Comparison of ENCODE assay signal across 8 mouse cellular contexts in genomic region chr2:117249255-117250000, GRCm38 (mm10). TPM values are rescaled to one million over a fixed set of nuclear protein-coding genes. Genes with fewer than 3 reads are reported as not detected.
DNase-seq lines count a peak whose midpoint lies in the region; ATAC-seq lines count a peak whose summit lies in the region.

Fam98b (plus strand) TSS chr2:117249739.

- no peaks in the 10 kb centered on the region for H3K9me3 ChIP-seq in heart, embryonic 10.5 days
- H3K9me3 ChIP-seq in kidney, embryonic 15.5 days (replicated peaks) = no peaks in the 10 kb centered on the region

- H3K9ac ChIP-seq in kidney, embryonic 15.5 days = peak within 1 kb of the TSS; percentile 92

- peaks cover 1% of the 10 kb centered on the region; the same call in 1 of the 2 replicates for H3K27me3 ChIP-seq in heart, embryonic 10.5 days (ENCODE audit: insufficient read depth, poor library complexity, severe bottlenecking)
- H3K27me3 ChIP-seq in kidney, embryonic 15.5 days = 0 out of 2 replicates have a peak, but pooled peaks cover 6% of the 10 kb centered on the region

- peak within 1 kb of the TSS; percentile 89 for H3K4me3 ChIP-seq in heart, embryonic 10.5 days
- H3K4me3 ChIP-seq in kidney, embryonic 15.5 days (replicated peaks) = peak within 1 kb of the TSS; percentile 95

- peak within 1 kb of the TSS; percentile 68 for H3K4me2 ChIP-seq in kidney, embryonic 15.5 days

- under 1% methylated on average over 32 of the region's 33 CpGs for WGBS in heart, embryonic 10.5 days
- WGBS in kidney, embryonic 15.5 days = under 1% methylated on average over 33 of the region's 33 CpGs

- H3K27ac ChIP-seq in heart, embryonic 10.5 days = peak within 1 kb of the TSS; percentile 97
- H3K27ac ChIP-seq in kidney, embryonic 15.5 days = peak within 1 kb of the TSS; percentile 91

- peak; percentile 95 for DNase-seq in B cell, adult 2 months
- DNase-seq in brain, adult 2 months (ENCODE audit: low read depth, low spot score) = peak; percentile 96
- DNase-seq in heart, embryonic 10.5 days (ENCODE audit: low spot score) = peak; percentile 95
- DNase-seq in liver = peak; percentile 82
- peak; percentile 84 to 92 for DNase-seq in spleen, postnatal 4 days (ENCODE audit: low spot score in 2 of 2)

- ATAC-seq in erythroblast, adult 5-6 weeks (replicated peaks; ENCODE audit: low FRiP score, poor library complexity, severe bottlenecking) = peak; percentile 86
- peak; percentile 95 for ATAC-seq in kidney, embryonic 15.5 days (replicated peaks; ENCODE audit: low FRiP score)
- ATAC-seq in monocyte, adult 5-6 weeks (replicated peaks; ENCODE audit: insufficient number of reproducible peaks, low FRiP score, low TSS enrichment, poor library complexity, severe bottlenecking) = peak; percentile 92

- no peaks in the 10 kb centered on the region for H3K36me3 ChIP-seq in heart, embryonic 10.5 days
- H3K36me3 ChIP-seq in kidney, embryonic 15.5 days = no peaks in the 10 kb centered on the region

- H3K4me1 ChIP-seq in heart, embryonic 10.5 days = peaks cover 7% of the 10 kb centered on the region; the same call in 1 of the 2 replicates
- peaks cover 6% of the 10 kb centered on the region for H3K4me1 ChIP-seq in kidney, embryonic 15.5 days

RNA-seq across cellular contexts. Expression of gene Fam98b, which starts in this region (rescaled TPM):
- total RNA-seq in erythroblast, adult 5-6 weeks (2015; ENCODE audit: low replicate concordance) = 11.5 and 16.3 TPM in 2 replicates
- 0.28 and 4.1 TPM in 2 replicates for total RNA-seq in erythroblast, adult 5-6 weeks (2017; ENCODE audit: low replicate concordance)
- 8.6 and 11.9 TPM in 2 replicates for polyA plus RNA-seq in heart, embryonic 10.5 days (2016; fragmentation: Nextera tagmentation; extraction: Ambion mirVana)
- polyA plus RNA-seq in kidney, embryonic 15.5 days (2015; fragmentation: Nextera tagmentation; extraction: Ambion mirVana) = 13.4 and 14.1 TPM in 2 replicates
- total RNA-seq in monocyte, adult 5-6 weeks (2017) = 11.1 to 18.6 TPM (median 14.0 TPM) in 3 replicates

Comparison
In these comparisons a context has a peak if more than half of its experiments do, and no peak if none do; other contexts are left out.
1. Peak in every context shown above with its lines: DNase-seq, ATAC-seq, H3K4me3 ChIP-seq and H3K27ac ChIP-seq.